Mouse (Mus musculus) midbrain, embryonic 12.5 days (tissue): ENCODE results near the gene Smtnl2. TPM values are rescaled to one million over a fixed set of nuclear protein-coding genes. Genes with fewer than 3 reads are reported as not detected.
A peak's percentile ranks its signal among the peaks of the same experiment; 100 is the strongest.

Experiments
- ATAC-seq: fragments of 200-750 bp; cut with Nextera tagmentation; 2 replicates; pipeline ENCODE4 v1.8.0; 2017; ENCODE audit warnings: low read depth, moderate TSS enrichment, moderate library complexity; ENCODE audit not compliant: low FRiP score
- H3K27ac ChIP-seq: fragments of 300-500 bp; sonication (generic); replicated peaks from 2 replicates; pipeline ENCODE4 v1.5.1; 2016; ENCODE audit warnings: mild to moderate bottlenecking
- H3K27me3 ChIP-seq: fragments of 300-500 bp; sonication (generic); 2 replicates; pipeline ENCODE4 v1.6.1; 2016; ENCODE audit warnings: mild to moderate bottlenecking
- H3K36me3 ChIP-seq: fragments of 300-500 bp; sonication (generic); 2 replicates; pipeline ENCODE4 v1.6.1; 2016
- H3K4me1 ChIP-seq: fragments of 300-500 bp; sonication (generic); 2 replicates; pipeline ENCODE4 v1.6.1; 2016
- H3K4me2 ChIP-seq: fragments of 300-500 bp; sonication (generic); replicated peaks from 2 replicates; pipeline ENCODE4 v1.6.1; 2016; ENCODE audit warnings: mild to moderate bottlenecking, moderate library complexity
- H3K4me3 ChIP-seq: fragments of 300-500 bp; sonication (generic); 2 replicates; pipeline ENCODE4 v1.5.1; 2016; ENCODE audit warnings: mild to moderate bottlenecking
- H3K9ac ChIP-seq: fragments of 300-500 bp; sonication (generic); replicated peaks from 2 replicates; pipeline ENCODE4 v1.6.1; 2016; ENCODE audit warnings: mild to moderate bottlenecking, moderate library complexity
- H3K9me3 ChIP-seq: fragments of 300-500 bp; sonication (generic); 2 replicates; pipeline ENCODE4 v1.6.1; 2016; ENCODE audit warnings: mild to moderate bottlenecking
- WGBS: fragments of 180-500 bp; shearing (Covaris S2); methylation state at CpG from one replicate; pipeline ENCODE4 v1.1.7; 2016; 5-methylcytosine and 5-hydroxymethylcytosine counted together
- polyA plus RNA-seq: library from polyadenylated mRNA; unstranded; fragments of >200 nt; fragmentation: Nextera tagmentation; extraction: Ambion mirVana; gene quantifications from 2 replicates; pipeline ENCODE4 v1.2.1, GENCODE M21; 2016

Gene Smtnl2
- polyA plus RNA-seq, 1 experiment from 2014 or later = 4.0 TPM

- no peaks in the 10 kb centered on the region for H3K27me3 ChIP-seq
- no peaks in the 10 kb centered on the region for H3K4me1 ChIP-seq
- no peak overlapping the region for H3K4me2 ChIP-seq
- H3K27ac ChIP-seq = no peak overlapping the region
- no peak overlapping the region for H3K9ac ChIP-seq
- WGBS = 55% methylated on average over 11 of the region's 11 CpGs
- no peaks in the 10 kb centered on the region for H3K36me3 ChIP-seq
- no peak for ATAC-seq
- no peak overlapping the region for H3K4me3 ChIP-seq
- H3K9me3 ChIP-seq = no peaks in the 10 kb centered on the region
Observed at GRCm38 (mm10) chr11:72367934-72368674, 43.4 kb downstream of the Smtnl2 start.

- no peak overlapping the region for H3K27ac ChIP-seq
- no peaks in the 10 kb centered on the region for H3K36me3 ChIP-seq
- 85% methylated on average over 9 of the region's 9 CpGs for WGBS
- no peak overlapping the region for H3K4me2 ChIP-seq
- 0 out of 2 replicates have a peak, but pooled peaks cover 3% of the 10 kb centered on the region for H3K4me1 ChIP-seq
- H3K9ac ChIP-seq = no peak overlapping the region
- no peaks in the 10 kb centered on the region for H3K27me3 ChIP-seq
- no peak overlapping the region for H3K4me3 ChIP-seq
- no peaks in the 10 kb centered on the region for H3K9me3 ChIP-seq
- no peak for ATAC-seq
Observed at GRCm38 (mm10) chr11:72366126-72366525, 45.4 kb downstream of the Smtnl2 start.

DNA sequence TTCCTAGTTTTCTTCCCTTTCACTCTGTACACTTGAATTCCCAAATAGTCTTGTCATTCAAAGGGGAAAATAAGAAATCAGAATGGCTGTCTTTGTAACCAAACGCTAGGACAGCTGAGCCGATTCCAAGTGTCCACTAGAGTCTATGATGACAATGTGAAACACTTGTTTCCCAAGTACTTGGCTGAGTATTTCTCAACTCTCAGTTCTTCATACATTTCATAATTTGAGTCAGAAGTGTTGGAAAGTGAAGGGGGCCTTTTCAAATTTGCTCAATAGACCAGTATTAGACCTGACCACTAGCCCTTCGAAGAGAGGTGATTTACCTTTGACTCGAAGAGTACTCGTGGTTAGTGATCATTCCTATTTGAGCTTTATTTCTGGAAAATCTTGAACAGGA is 47.0 kb downstream of the Smtnl2 start:
- 94% methylated on average over 5 of the region's 5 CpGs for WGBS
- no peak for ATAC-seq
- Histone ChIP-seq H3K4me2 (no peak overlapping the region), H3K27ac (no peak overlapping the region), H3K9me3 (no peaks in the 10 kb centered on the region), H3K9ac (no peak overlapping the region), H3K4me1 (0 out of 2 replicates have a peak, but pooled peaks cover 3% of the 10 kb centered on the region), H3K27me3 (no peaks in the 10 kb centered on the region), H3K4me3 (no peak overlapping the region), H3K36me3 (no peaks in the 10 kb centered on the region)

- 90% methylated on average over 8 of the region's 8 CpGs for WGBS
- ATAC-seq = no peak
- Histone ChIP-seq H3K4me1 (0 out of 2 replicates have a peak, but pooled peaks cover 3% of the 10 kb centered on the region), H3K4me2 (no peak overlapping the region), H3K4me3 (no peak overlapping the region), H3K9me3 (no peaks in the 10 kb centered on the region), H3K27me3 (no peaks in the 10 kb centered on the region), H3K36me3 (no peaks in the 10 kb centered on the region), H3K27ac (no peak overlapping the region), H3K9ac (no peak overlapping the region)
Observed at GRCm38 (mm10) chr11:72363523-72364240, 47.8 kb downstream of the Smtnl2 start.

- H3K4me2 ChIP-seq = peak within 1 kb of the TSS; percentile 81
- peak within 1 kb of the TSS; percentile 49 for H3K4me3 ChIP-seq
- peak within 1 kb of the TSS; percentile 59 for H3K9ac ChIP-seq
- no peaks in the 10 kb centered on the region for H3K9me3 ChIP-seq
- H3K27ac ChIP-seq = no peak within 1 kb of the TSS
- no peak for ATAC-seq
- no peaks in the 10 kb centered on the region for H3K27me3 ChIP-seq
- WGBS = 39% methylated on average over 10 of the region's 10 CpGs
- 0 out of 2 replicates have a peak, but pooled peaks cover 3% of the 10 kb centered on the region for H3K4me1 ChIP-seq
- no peaks in the 10 kb centered on the region for H3K36me3 ChIP-seq
Observed at GRCm38 (mm10) chr11:72362347-72362741, 49.2 kb downstream of the Smtnl2 start, which contains the start of gene Tekt1. Tekt1 (minus strand) TSS chr11:72362442.

GRCm38 (mm10) chr11:72361385-72362346 is 49.8 kb downstream of the Smtnl2 start:
- Histone ChIP-seq H3K9ac (peak overlapping the region; percentile 59), H3K4me1 (0 out of 2 replicates have a peak, but pooled peaks cover 3% of the 10 kb centered on the region), H3K27ac (no peak overlapping the region), H3K4me2 (peak overlapping the region; percentile 81), H3K27me3 (no peaks in the 10 kb centered on the region), H3K4me3 (peak overlapping the region; percentile 49), H3K9me3 (no peaks in the 10 kb centered on the region), H3K36me3 (no peaks in the 10 kb centered on the region)
- WGBS = 9% methylated on average over 42 of the region's 42 CpGs
- peak; percentile 86 for ATAC-seq

GRCm38 (mm10) chr11:72354971-72355728 is 56.4 kb downstream of the Smtnl2 start:
- no peaks in the 10 kb centered on the region for H3K9me3 ChIP-seq
- no peak overlapping the region for H3K9ac ChIP-seq
- H3K27ac ChIP-seq = no peak overlapping the region
- ATAC-seq = no peak
- H3K36me3 ChIP-seq = no peaks in the 10 kb centered on the region
- H3K4me3 ChIP-seq = 0 out of 2 replicates have a peak overlapping the region, but pooled peaks have one; percentile 12
- H3K4me1 ChIP-seq = peaks cover 4% of the 10 kb centered on the region
- WGBS = 31% methylated on average over 20 of the region's 20 CpGs
- peak overlapping the region; percentile 40 for H3K4me2 ChIP-seq
- no peaks in the 10 kb centered on the region for H3K27me3 ChIP-seq

GRCm38 (mm10) chr11:72353186-72353585 is 58.3 kb downstream of the Smtnl2 start:
- ATAC-seq = no peak
- no peaks in the 10 kb centered on the region for H3K36me3 ChIP-seq
- no peak overlapping the region for H3K4me2 ChIP-seq
- H3K27ac ChIP-seq = no peak overlapping the region
- H3K4me3 ChIP-seq = no peak overlapping the region
- peaks cover 4% of the 10 kb centered on the region for H3K4me1 ChIP-seq
- no peaks in the 10 kb centered on the region for H3K9me3 ChIP-seq
- H3K9ac ChIP-seq = no peak overlapping the region
- WGBS = 87% methylated on average over 3 of the region's 3 CpGs
- no peaks in the 10 kb centered on the region for H3K27me3 ChIP-seq

GRCm38 (mm10) chr11:72352272-72352671 is 59.2 kb downstream of the Smtnl2 start:
- Histone ChIP-seq H3K36me3 (no peaks in the 10 kb centered on the region), H3K4me1 (peaks cover 4% of the 10 kb centered on the region), H3K9ac (no peak overlapping the region), H3K4me2 (no peak overlapping the region), H3K9me3 (no peaks in the 10 kb centered on the region), H3K4me3 (no peak overlapping the region), H3K27me3 (no peaks in the 10 kb centered on the region), H3K27ac (no peak overlapping the region)
- WGBS = 91% methylated on average over 1 of the region's 1 CpGs
- ATAC-seq = no peak

DNA sequence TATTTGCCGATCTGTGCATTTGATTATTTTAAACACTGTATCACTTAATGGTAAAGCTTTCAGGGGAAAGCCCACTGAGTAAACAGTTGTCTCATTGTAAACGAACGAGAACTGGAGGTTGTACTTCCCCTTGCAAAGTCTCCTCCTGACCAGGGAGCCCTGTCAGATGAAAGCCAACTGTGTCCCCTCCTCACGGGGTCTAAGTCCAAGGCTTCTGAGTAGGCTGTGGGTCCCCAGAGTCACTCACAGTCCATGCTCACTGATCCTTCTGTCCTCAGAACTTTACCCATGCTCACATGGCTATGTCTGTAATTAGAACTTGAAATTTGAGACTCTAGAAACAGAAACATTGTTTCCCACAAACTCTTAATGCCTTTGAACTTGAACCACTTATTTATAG is 61.9 kb downstream of the Smtnl2 start:
- H3K36me3 ChIP-seq = no peaks in the 10 kb centered on the region
- ATAC-seq = no peak
- H3K9me3 ChIP-seq = no peaks in the 10 kb centered on the region
- H3K27ac ChIP-seq = no peak overlapping the region
- no peaks in the 10 kb centered on the region for H3K27me3 ChIP-seq
- H3K4me2 ChIP-seq = no peak overlapping the region
- 78% methylated on average over 4 of the region's 4 CpGs for WGBS
- no peak overlapping the region for H3K9ac ChIP-seq
- H3K4me3 ChIP-seq = no peak overlapping the region
- no peaks in the 10 kb centered on the region for H3K4me1 ChIP-seq

DNA sequence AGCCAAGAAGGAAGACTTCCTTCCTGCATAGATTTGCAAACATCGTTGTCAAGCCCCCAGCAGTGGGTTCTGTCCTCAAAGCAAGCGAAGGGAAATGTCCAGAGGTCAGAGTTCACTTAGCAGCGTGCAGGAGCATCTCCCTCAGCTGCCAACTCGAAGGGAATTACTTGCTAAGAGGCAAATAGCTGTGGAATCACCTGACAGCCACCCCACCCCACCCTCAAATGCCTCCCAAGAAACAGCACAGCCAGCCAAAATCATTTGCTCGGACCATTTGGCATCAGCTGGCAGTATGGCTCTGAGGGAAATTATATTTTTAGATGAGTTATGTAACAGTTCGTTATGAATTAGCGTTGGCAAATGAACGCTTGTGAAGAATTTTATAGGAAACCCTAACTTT is 62.5 kb downstream of the Smtnl2 start:
- Histone ChIP-seq H3K4me2 (no peak overlapping the region), H3K4me3 (no peak overlapping the region), H3K4me1 (no peaks in the 10 kb centered on the region), H3K9ac (no peak overlapping the region), H3K27me3 (no peaks in the 10 kb centered on the region), H3K27ac (no peak overlapping the region), H3K36me3 (no peaks in the 10 kb centered on the region), H3K9me3 (no peaks in the 10 kb centered on the region)
- no peak for ATAC-seq
- 67% methylated on average over 8 of the region's 8 CpGs for WGBS
